Mouse (Mus musculus) ES-E14 (cell line): ENCODE results near the gene Zfp697. TPM values are rescaled to one million over a fixed set of nuclear protein-coding genes. Genes with fewer than 3 reads are reported as not detected.

Experiments
- DNase-seq: peaks from one replicate; pipeline ENCODE4 v3.0.0-alpha.2; 2013; ENCODE audit warnings: low read depth, low spot score
- H3K27ac ChIP-seq: 2 replicates; pipeline ENCODE4 v1.5.1; 2012; ENCODE audit warnings: low read depth, mild to moderate bottlenecking, low read length, moderate library complexity, mixed read lengths; ENCODE audit not compliant: poor library complexity, insufficient read depth, severe bottlenecking
- H3K36me3 ChIP-seq: 2 replicates; pipeline ENCODE4 v1.6.1; 2012; ENCODE audit warnings: mild to moderate bottlenecking, low read length, moderate library complexity, mixed read lengths; ENCODE audit not compliant: control insufficient read depth, poor library complexity, insufficient read depth, severe bottlenecking
- H3K4me1 ChIP-seq, 2 experiments: fragments of 150-350 bp in 1 of 2; sonication (generic) in 1 of 2; 2 replicates each; pipeline ENCODE4 v1.6.1; 2012; ENCODE audit warnings: low read length in 2 of 2, mild to moderate bottlenecking in 1 of 2, mixed read lengths in 1 of 2; ENCODE audit not compliant: control insufficient read depth in 2 of 2, insufficient read depth in 2 of 2, poor library complexity in 1 of 2
- H3K4me3 ChIP-seq, 2 experiments: fragments of 150-350 bp in 1 of 2; sonication (generic) in 1 of 2; 2 replicates each; pipeline ENCODE4 v1.5.1; 2012; ENCODE audit warnings: low read length in 2 of 2, low read depth in 1 of 2, mild to moderate bottlenecking in 1 of 2, mixed read lengths in 1 of 2; ENCODE audit not compliant: insufficient read depth in 1 of 2, poor library complexity in 1 of 2, severe bottlenecking in 1 of 2
- H3K9ac ChIP-seq: 2 replicates; pipeline ENCODE4 v1.6.1; 2012; ENCODE audit warnings: low read depth, mild to moderate bottlenecking, low read length, mixed read lengths; ENCODE audit not compliant: poor library complexity, insufficient read depth, severe bottlenecking
- H3K9me3 ChIP-seq: fragments of 150-350 bp; sonication (generic); 2 replicates; pipeline ENCODE4 v1.6.1; 2012; ENCODE audit warnings: low read depth, mild to moderate bottlenecking, low read length; ENCODE audit not compliant: control insufficient read depth, insufficient read depth
- CHD2 ChIP-seq: IDR thresholded peaks from 2 replicates; pipeline ENCODE4 v1.6.1; 2014; ENCODE audit warnings: mild to moderate bottlenecking, low read depth, low read length, inconsistent platforms
- HCFC1 ChIP-seq: IDR thresholded peaks from 2 replicates; pipeline ENCODE4 v1.6.1; 2012; ENCODE audit warnings: low read length, inconsistent platforms, borderline replicate concordance; ENCODE audit not compliant: insufficient read depth
- MAFK ChIP-seq: IDR thresholded peaks from 2 replicates; pipeline ENCODE4 v1.6.1; 2014; ENCODE audit warnings: mild to moderate bottlenecking, low read depth, low read length, inconsistent platforms; ENCODE audit not compliant: insufficient read depth
- ZC3H11A ChIP-seq: IDR thresholded peaks from 2 replicates; pipeline ENCODE4 v1.6.1; 2012; ENCODE audit warnings: low read depth, mild to moderate bottlenecking, inconsistent platforms, low read length, borderline replicate concordance
- ZNF384 ChIP-seq: IDR thresholded peaks from 2 replicates; pipeline ENCODE4 v1.6.1; 2012; ENCODE audit warnings: low read depth, low read length, inconsistent platforms
- in situ Hi-C, 2 experiments: fragments of 600-800 bp; cut with MboI; formaldehyde crosslinking; loops; one replicate each; pipeline ENCODE4 v1.15.1; 2025; ENCODE audit warnings: low sequenced_read_pairs in 2 of 2, inconsistent platforms in 1 of 2; ENCODE audit not compliant: unreplicated experiment in 2 of 2
- total RNA-seq: library from RNA; depleted of rRNA; stranded (reverse); fragments of 300-350 nt; gene quantifications from 2 replicates; pipeline ENCODE4 v1.2.3, GENCODE M21; 2012

Zfp697 gene
- total RNA-seq, 1 experiment: 3.4 TPM

DNA sequence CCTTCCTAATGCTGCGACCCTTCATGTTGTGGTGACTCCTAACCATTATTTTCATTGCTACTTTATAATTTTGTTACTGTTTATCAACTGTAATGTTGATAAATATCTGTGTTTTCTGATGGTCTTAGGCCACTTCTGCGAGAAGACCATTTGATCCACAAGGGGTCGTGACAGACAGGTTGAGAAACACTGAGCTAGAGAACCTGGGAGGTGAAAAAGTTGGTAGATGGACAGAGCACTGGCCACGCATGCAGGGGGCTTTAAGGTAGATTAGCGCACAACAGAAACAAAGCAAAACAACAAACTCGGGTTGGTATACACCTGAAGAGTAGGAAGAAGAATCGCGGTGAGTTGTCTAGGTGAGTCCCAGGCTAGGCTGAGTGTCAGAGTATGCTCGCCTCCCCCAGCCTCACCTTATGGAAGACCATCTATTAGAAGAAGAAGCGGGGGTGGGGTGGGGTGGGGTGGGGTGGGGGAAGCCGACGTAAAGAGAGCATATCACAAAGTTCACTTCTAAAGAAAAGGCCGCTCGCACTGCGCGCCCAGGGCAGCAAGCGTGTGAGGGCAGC, 500 bp upstream of the Zfp697 start:
- no peaks in the 10 kb centered on the region for H3K36me3 ChIP-seq
- H3K9me3 ChIP-seq: no peaks in the 10 kb centered on the region
- no peak overlapping the region for H3K27ac ChIP-seq
- TF ChIP-seq CHD2 (no peak), ZC3H11A (no peak), ZNF384 (no peak), HCFC1 (no peak), MAFK (no peak)
- in situ Hi-C loops: no loop called here
- peaks cover 0 to 5% of the 10 kb centered on the region in 2 experiments; a peak in 1 of 4 replicates for H3K4me1 ChIP-seq
- peak overlapping the region; percentile 69 for H3K9ac ChIP-seq
- H3K4me3 ChIP-seq: peak overlapping the region; percentile 82 to 98
- DNase-seq: no peak

DNA sequence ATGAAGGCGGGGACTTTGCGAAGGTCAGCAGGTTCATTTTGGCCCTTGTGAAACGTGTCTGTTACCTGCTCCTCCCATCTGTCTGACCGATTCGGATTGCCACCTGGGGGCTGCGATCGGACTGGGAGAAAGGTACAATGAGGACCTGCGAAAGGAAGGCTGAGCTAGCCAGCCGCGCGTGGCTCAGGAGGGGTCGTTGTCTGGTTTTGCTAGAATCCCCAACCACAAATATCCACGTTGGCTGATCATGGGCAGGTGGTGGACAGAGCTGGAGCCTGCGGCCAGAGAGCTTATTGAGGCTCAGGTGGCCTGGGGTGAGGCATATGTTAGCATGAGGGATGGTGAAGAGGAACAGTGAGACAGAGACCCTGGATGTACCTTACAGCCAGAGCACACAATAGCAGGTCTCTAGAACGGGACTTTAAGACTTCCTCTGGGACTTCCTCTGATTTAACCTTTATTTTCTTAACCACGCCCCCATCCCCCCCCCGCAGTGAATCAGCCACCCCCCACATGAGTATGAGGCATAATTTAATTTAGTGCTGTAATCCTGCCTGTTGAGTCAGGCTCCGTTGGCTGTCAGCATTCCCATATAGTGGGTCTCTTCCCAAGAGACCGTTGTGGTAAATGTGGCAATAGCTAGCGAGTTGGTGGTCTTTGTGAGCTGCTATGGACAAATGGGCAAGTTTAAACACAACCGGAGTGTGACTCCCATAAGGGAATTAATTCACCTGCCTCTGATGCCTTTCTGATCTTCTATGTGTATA, 946 bp downstream of the Zfp697 start:
- Histone ChIP-seq H3K4me3 (peak overlapping the region; percentile 82 to 98), H3K4me1 (peaks cover 0 to 5% of the 10 kb centered on the region in 2 experiments; a peak in 1 of 4 replicates), H3K9me3 (no peaks in the 10 kb centered on the region), H3K27ac (no peak overlapping the region), H3K9ac (no peak overlapping the region; the same call in 1 of the 2 replicates), H3K36me3 (no peaks in the 10 kb centered on the region)
- no peak for DNase-seq
- TF ChIP-seq ZNF384 (no peak), CHD2 (no peak), HCFC1 (no peak), MAFK (no peak), ZC3H11A (no peak)
- in situ Hi-C loops: no loop called here

DNA sequence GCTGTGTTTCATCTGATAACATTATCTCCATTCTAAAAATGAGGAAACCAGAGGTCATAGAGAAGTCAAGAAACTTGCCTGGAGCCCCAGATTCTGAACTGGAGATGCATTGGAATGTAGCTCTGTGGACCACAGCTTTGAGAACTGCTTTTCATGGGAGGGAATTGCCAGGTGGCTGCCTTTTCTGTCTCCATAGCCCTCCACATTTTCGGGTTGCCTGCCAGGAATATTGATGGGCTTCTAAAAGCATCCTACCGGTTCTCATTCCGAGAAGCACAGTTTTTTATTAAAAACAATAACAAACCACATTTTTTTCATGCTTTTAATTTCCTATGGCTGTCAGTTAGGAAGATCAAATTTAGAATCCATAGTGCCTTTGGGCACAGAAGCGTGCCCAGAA, 4.8 kb downstream of the Zfp697 start:
- Histone ChIP-seq H3K9me3 (no peaks in the 10 kb centered on the region), H3K9ac (no peak overlapping the region), H3K27ac (no peak overlapping the region), H3K4me3 (no peak overlapping the region), H3K36me3 (no peaks in the 10 kb centered on the region), H3K4me1 (peaks cover 0 to 5% of the 10 kb centered on the region in 2 experiments; a peak in 1 of 4 replicates)
- in situ Hi-C loops: no loop called here
- no peak for DNase-seq
- TF ChIP-seq ZNF384: no peak
- no peak for TF ChIP-seq CHD2
- no peak for TF ChIP-seq ZC3H11A
- no peak for TF ChIP-seq MAFK
- no peak for TF ChIP-seq HCFC1

DNA sequence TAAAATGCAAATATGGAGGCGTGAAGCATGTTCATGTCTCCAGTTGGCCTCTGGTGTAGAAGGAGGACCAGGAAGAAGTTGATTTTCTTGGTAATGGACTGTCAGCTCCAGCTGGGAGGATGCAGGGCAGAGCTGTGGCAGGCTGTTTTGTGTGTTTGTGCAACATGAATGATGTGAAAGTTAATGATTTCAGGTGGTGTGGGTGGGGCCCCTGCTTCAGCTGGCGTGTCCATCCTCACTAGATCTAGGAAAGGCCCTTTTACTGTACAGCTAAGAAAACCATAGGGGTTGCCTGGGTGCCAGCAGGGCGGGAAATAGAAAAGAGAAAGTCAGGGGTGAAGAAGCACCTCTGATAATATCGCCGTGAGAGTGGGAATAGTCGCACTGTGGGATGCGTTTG, 5.5 kb downstream of the Zfp697 start:
- TF ChIP-seq ZNF384: no peak
- TF ChIP-seq MAFK: no peak
- no peak for TF ChIP-seq ZC3H11A
- TF ChIP-seq CHD2: no peak
- no peak for TF ChIP-seq HCFC1
- Histone ChIP-seq H3K27ac (no peak overlapping the region), H3K9ac (no peak overlapping the region), H3K4me3 (no peak overlapping the region), H3K36me3 (no peaks in the 10 kb centered on the region), H3K4me1 (peaks cover 0 to 4% of the 10 kb centered on the region in 2 experiments; a peak in 1 of 4 replicates), H3K9me3 (no peaks in the 10 kb centered on the region)
- in situ Hi-C loops: no loop called here
- DNase-seq: no peak
